Mouse (Mus musculus) stomach, postnatal 0 days (tissue): ENCODE results near the gene B4galt1.

Experiments
- CTCF ChIP-seq: IDR thresholded peaks from 2 replicates; pipeline ENCODE4 v1.5.1; 2016; ENCODE audit warnings: antibody characterized with exemption, low read depth, mild to moderate bottlenecking, moderate library complexity
- EP300 ChIP-seq: optimal IDR thresholded peaks from 2 replicates; pipeline ENCODE3; 2016; ENCODE audit warnings: antibody characterized with exemption

DNA sequence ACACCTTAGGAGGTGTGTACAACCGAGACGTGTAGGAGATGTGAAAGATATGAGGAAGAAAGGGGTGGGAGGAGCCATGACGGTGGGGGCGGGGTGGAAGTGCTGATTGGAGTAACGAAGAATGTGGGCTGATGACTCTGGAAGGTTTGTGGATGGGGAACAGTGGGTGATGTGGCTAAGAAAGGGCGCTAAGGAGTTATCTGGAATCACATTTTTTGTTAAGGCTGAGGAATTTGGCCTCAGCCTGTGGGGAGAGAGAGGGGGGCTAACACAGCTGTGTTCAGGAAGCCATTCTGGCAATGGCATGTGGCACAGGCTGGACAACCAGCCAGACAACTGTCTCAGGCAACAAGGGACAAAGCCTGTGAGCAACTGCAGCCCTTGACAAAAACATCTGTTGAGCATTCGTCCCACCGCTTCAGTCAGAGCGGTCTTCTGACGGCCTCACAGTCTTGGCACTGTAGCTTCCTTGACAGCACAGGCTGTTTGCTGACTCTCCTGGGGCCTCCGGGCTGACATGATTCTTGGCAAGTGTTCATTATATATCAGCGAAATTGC, 23.1 kb upstream of the B4galt1 start:
- TF ChIP-seq CTCF, result no peak
- TF ChIP-seq EP300, result no peak
